Mouse (Mus musculus) spleen, postnatal 36 days (tissue): ENCODE results near the gene 2010300C02Rik.
A peak's percentile ranks its signal among the peaks of the same experiment; 100 is the strongest.

Source experiments
- DNase-seq, 2 experiments: peaks; one replicate each; pipeline ENCODE4 v3.0.0; 2022; ENCODE audit warnings: low spot score in 2 of 2, mixed read lengths in 1 of 2

The 2010300C02Rik gene

GRCm38 (mm10) chr1:37572528-37573272 is 147.2 kb downstream of the 2010300C02Rik start:
- no peak for DNase-seq

- no peak for DNase-seq
These were observed 151.5 kb downstream of the 2010300C02Rik start for GRCm38 (mm10) chr1:37568379-37568778.

GRCm38 (mm10) chr1:37566754-37567153 is 153.1 kb downstream of the 2010300C02Rik start:
- DNase-seq = no peak

GRCm38 (mm10) chr1:37566344-37566743 is 153.5 kb downstream of the 2010300C02Rik start:
- peak; percentile 29 to 45 for DNase-seq

- no peak for DNase-seq
These were observed 154.5 kb downstream of the 2010300C02Rik start for GRCm38 (mm10) chr1:37565396-37565795.

- DNase-seq = peak; percentile 33 to 39
These were observed 157.9 kb downstream of the 2010300C02Rik start for GRCm38 (mm10) chr1:37561955-37562354.
